Mouse (Mus musculus): ENCODE data around the gene Psen1. TPM values are rescaled to one million over a fixed set of nuclear protein-coding genes. Genes with fewer than 3 reads are reported as not detected.
A peak's percentile ranks its signal among the peaks of the same experiment; 100 is the strongest.

The Psen1 gene
- polyA plus RNA-seq, 1 experiment from 2014 or later = 63.5 TPM

DNA sequence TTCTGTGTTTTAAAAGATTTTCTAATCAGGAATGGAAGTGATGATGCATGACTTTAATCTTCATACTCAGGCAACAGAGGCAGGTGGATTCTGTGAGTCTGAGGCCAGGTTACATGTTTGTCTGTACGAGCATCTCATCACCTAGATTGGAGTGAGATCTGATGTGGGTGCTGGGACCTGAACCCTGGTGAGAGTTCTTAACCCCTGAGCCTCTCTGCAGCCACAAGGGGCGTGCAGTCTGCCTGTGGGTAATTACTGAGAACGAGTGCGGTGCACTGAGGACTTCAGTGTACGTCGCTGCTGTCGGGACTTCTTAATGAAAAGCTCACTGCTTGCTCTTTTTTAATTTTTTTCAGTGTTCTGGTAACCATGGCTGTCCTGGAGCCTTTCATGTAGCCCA lies 13.7 kb downstream of the Psen1 start:
- no peaks in the 10 kb centered on the region for H3K27me3 ChIP-seq

GRCm38 (mm10) chr12:83702796-83703195 lies 14.8 kb downstream of the Psen1 start:
- no peak overlapping the region for H3K27ac ChIP-seq
- no peaks in the 10 kb centered on the region for H3K9me3 ChIP-seq (replicated peaks)
- ATAC-seq (replicated peaks; ENCODE audit: low FRiP score) = no peak
- no peaks in the 10 kb centered on the region for H3K27me3 ChIP-seq
- H3K4me2 ChIP-seq = no peak overlapping the region
- 83% methylated on average over 4 of the region's 4 CpGs for WGBS
- H3K9ac ChIP-seq = no peak overlapping the region
- H3K4me1 ChIP-seq = peaks cover 21% of the 10 kb centered on the region
- H3K36me3 ChIP-seq = peaks cover 53% of the 10 kb centered on the region
- H3K4me3 ChIP-seq (replicated peaks) = no peak overlapping the region

More for the DNA sequence above, 13.7 kb downstream of the Psen1 start:
- H3K9me3 ChIP-seq (replicated peaks) = no peaks in the 10 kb centered on the region
- no peak overlapping the region for H3K27ac ChIP-seq
- H3K4me2 ChIP-seq = no peak overlapping the region
- WGBS = 87% methylated on average over 7 of the region's 7 CpGs
- peaks cover 25% of the 10 kb centered on the region for H3K4me1 ChIP-seq
- ATAC-seq (replicated peaks; ENCODE audit: low FRiP score) = no peak
- H3K36me3 ChIP-seq = peaks cover 48% of the 10 kb centered on the region
- no peak overlapping the region for H3K9ac ChIP-seq
- no peak overlapping the region for H3K4me3 ChIP-seq (replicated peaks)

DNA sequence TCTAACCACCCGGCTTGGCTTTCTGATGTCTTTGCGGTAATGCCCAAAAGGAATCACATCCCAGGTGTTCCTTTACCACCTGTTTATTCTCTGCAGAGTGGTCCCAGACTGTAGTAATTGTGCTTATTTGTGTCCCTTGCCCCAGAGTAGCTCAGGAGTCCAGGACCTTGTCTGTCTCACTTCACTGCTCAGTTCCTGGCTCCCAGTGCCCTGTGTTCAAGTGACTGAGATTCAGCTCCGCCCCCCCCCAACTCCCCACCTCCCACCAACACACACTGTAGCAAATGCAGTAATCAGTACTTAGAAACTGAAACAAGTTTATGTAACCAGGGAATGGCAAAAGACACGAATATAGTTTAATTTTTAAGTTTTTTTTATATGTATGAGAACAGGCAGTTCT lies 19.0 kb downstream of the Psen1 start:
- H3K27me3 ChIP-seq = no peaks in the 10 kb centered on the region
- WGBS = 60% methylated on average over 4 of the region's 4 CpGs
- H3K27ac ChIP-seq = no peak overlapping the region
- H3K4me3 ChIP-seq (replicated peaks) = no peak overlapping the region
- peaks cover 53% of the 10 kb centered on the region for H3K36me3 ChIP-seq
- peaks cover 4% of the 10 kb centered on the region; the same call in 1 of the 2 replicates for H3K4me1 ChIP-seq
- no peak for ATAC-seq (replicated peaks; ENCODE audit: low FRiP score)
- no peak overlapping the region for H3K4me2 ChIP-seq
- H3K9me3 ChIP-seq (replicated peaks) = no peaks in the 10 kb centered on the region
- no peak overlapping the region for H3K9ac ChIP-seq

DNA sequence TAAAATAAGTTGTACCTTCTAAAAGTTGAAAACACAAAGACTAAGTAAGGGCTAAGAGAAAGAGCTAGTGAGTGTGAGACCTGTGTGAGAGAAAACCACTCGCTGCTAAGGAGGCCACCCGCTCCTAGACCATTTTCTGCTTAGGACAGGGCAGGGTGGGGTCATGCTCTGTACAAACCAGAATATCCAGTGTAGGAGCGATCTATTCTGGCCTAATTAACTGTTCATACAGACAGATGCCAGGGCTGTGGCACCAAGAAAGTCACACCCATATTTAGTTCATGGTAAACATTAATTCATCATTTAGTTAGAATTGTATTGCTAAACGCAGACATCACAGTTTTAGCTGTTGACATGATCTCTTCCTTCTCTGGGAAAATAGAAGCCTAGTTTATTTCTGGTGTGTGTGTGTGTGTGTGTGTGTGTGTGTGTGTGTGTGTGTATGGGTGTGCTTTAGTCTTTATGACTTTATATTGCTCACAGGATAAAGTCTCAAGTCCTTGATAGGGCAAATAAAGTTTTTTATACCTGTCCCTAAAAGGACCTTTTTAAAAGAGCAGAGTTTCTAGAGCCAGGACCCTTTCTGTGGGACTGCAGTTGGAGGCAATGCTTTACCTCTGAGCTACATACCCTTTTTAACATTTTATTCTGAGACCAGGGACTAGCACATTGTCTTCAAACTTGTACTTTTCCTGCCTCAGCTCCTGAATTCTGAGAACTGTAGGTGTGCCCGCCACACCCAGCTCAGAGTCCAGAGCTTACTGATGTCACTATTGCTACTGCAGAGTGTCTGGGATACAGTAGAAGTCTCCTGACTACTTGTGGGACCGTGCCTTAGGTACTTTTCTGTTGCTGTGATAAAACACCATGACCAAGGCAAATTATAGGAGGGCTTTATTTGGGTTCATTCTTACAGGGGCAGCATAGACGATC lies 20.5 kb downstream of the Psen1 start:
- 88% methylated on average over 7 of the region's 7 CpGs for WGBS
- Histone ChIP-seq H3K36me3 (peaks cover 57% of the 10 kb centered on the region), H3K4me1 (peaks cover 4% of the 10 kb centered on the region; the same call in 1 of the 2 replicates), H3K4me2 (no peak overlapping the region), H3K4me3 (replicated peaks) (no peak overlapping the region), H3K9me3 (replicated peaks) (no peaks in the 10 kb centered on the region), H3K27me3 (no peaks in the 10 kb centered on the region), H3K9ac (no peak overlapping the region), H3K27ac (no peak overlapping the region)
- ATAC-seq (replicated peaks; ENCODE audit: low FRiP score) = no peak

GRCm38 (mm10) chr12:83709934-83710333 lies 22.0 kb downstream of the Psen1 start:
- no peak overlapping the region for H3K27ac ChIP-seq
- H3K4me3 ChIP-seq (replicated peaks) = no peak overlapping the region
- no peaks in the 10 kb centered on the region for H3K9me3 ChIP-seq (replicated peaks)
- peaks cover 66% of the 10 kb centered on the region for H3K36me3 ChIP-seq
- H3K4me2 ChIP-seq = no peak overlapping the region
- H3K4me1 ChIP-seq = peaks cover 4% of the 10 kb centered on the region; the same call in 1 of the 2 replicates
- no peak overlapping the region for H3K9ac ChIP-seq
- no peak for ATAC-seq (replicated peaks; ENCODE audit: low FRiP score)
- 87% methylated on average over 2 of the region's 2 CpGs for WGBS
- no peaks in the 10 kb centered on the region for H3K27me3 ChIP-seq

- no peaks in the 10 kb centered on the region for H3K27me3 ChIP-seq
- no peaks in the 10 kb centered on the region for H3K4me1 ChIP-seq
- no peak overlapping the region for H3K9ac ChIP-seq
- no peak for ATAC-seq (replicated peaks; ENCODE audit: low FRiP score)
- no peak overlapping the region for H3K4me2 ChIP-seq
- H3K27ac ChIP-seq = no peak overlapping the region
- no peak overlapping the region for H3K4me3 ChIP-seq (replicated peaks)
- H3K36me3 ChIP-seq = peaks cover 78% of the 10 kb centered on the region
- no peaks in the 10 kb centered on the region for H3K9me3 ChIP-seq (replicated peaks)
- WGBS = 46% methylated on average over 2 of the region's 2 CpGs
These were observed 25.8 kb downstream of the Psen1 start for GRCm38 (mm10) chr12:83713749-83714148.

DNA sequence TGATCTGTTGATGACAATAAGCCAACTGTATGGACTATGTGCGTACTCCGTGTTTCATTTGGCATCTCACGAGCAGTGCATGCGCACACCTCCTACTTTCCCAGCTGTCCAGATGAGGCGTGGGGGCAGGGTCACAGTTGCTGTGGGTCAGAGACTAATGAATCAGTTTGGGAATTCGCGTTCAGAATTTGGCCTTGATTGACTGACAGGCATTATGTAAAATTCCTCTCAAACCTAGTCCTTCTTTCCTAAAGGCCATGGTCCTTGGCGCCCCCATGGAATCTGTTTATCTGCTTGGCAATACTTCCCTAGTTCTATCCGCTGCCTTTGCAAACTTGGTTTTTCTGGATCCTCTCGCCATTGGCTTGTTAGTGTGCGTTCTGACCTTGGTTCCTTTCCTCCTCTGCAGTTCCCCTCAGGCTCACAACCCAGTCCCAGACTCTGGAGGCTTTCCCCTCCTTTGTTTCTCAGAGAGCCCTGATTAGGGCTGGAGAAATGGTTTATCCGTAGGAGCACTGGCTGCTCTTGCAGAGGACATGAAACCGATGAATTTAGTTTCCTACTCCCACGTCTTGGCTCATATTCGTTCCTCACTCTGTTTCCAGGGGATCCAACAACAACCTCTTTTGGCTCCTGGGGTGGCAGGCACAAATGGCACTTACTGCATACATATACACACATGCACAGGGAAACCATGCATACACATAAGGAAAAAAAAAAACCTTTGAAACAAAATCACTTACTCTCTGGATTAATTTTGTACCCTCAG lies 28.6 kb downstream of the Psen1 start:
- Histone ChIP-seq H3K4me1 (peaks cover 8% of the 10 kb centered on the region), H3K27me3 (no peaks in the 10 kb centered on the region), H3K9me3 (replicated peaks) (no peaks in the 10 kb centered on the region), H3K4me3 (replicated peaks) (no peak overlapping the region), H3K4me2 (no peak overlapping the region), H3K27ac (no peak overlapping the region), H3K9ac (no peak overlapping the region), H3K36me3 (peaks cover 88% of the 10 kb centered on the region)
- 83% methylated on average over 15 of the region's 15 CpGs for WGBS
- no peak for ATAC-seq (replicated peaks; ENCODE audit: low FRiP score)

DNA sequence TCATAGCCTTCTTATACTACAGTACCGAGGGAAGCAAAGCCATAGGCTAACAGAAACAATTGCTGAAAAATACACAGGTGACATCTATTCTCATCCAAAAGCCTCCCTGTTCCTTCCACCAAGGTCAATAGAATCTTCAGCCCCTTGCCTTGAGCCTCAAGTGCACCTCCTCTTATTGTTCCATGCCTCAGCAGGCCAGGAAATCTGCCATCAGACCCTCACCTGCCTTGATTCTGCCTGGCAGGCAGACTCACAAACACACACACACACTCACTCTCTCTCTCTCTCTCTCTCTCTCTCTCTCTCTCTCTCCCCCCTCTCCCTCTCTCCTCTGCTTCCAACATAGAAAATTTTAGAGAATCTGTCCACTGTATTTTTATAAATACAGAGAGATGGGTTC lies 31.5 kb downstream of the Psen1 start:
- Histone ChIP-seq H3K4me2 (no peak overlapping the region), H3K9me3 (replicated peaks) (no peaks in the 10 kb centered on the region), H3K36me3 (peaks cover 84% of the 10 kb centered on the region), H3K27me3 (no peaks in the 10 kb centered on the region), H3K4me3 (replicated peaks) (no peak overlapping the region), H3K27ac (no peak overlapping the region), H3K4me1 (peaks cover 8% of the 10 kb centered on the region), H3K9ac (no peak overlapping the region)
- no peak for ATAC-seq (replicated peaks; ENCODE audit: low FRiP score)
- WGBS = 96% methylated on average over 1 of the region's 1 CpGs

DNA sequence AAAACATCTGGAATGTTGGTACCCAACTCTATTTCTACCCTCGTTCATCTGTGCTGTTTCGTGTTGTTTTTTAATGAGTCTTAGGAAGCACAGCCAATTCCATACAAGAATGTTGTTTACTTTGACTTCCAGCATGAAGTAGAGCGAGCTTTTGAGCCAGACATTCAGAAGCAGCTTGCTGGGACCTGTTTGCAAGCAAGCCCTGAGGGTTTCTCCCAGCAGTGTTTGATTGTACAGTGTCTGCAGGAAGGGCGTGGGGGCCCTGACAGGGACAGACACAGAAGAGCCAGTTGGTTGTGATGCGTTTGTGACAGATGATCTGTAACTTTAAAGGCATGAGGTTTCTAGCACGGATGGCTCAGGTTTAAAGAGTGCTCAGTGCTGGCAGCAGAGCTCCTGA lies 33.3 kb downstream of the Psen1 start:
- H3K27ac ChIP-seq = peak overlapping the region; percentile 48
- peaks cover 13% of the 10 kb centered on the region for H3K4me1 ChIP-seq
- H3K27me3 ChIP-seq = no peaks in the 10 kb centered on the region
- WGBS = 52% methylated on average over 6 of the region's 6 CpGs
- no peak overlapping the region for H3K4me3 ChIP-seq (replicated peaks)
- H3K9ac ChIP-seq = no peak overlapping the region
- no peaks in the 10 kb centered on the region for H3K9me3 ChIP-seq (replicated peaks)
- H3K4me2 ChIP-seq = no peak overlapping the region
- H3K36me3 ChIP-seq = peaks cover 83% of the 10 kb centered on the region
- ATAC-seq (replicated peaks; ENCODE audit: low FRiP score) = no peak

DNA sequence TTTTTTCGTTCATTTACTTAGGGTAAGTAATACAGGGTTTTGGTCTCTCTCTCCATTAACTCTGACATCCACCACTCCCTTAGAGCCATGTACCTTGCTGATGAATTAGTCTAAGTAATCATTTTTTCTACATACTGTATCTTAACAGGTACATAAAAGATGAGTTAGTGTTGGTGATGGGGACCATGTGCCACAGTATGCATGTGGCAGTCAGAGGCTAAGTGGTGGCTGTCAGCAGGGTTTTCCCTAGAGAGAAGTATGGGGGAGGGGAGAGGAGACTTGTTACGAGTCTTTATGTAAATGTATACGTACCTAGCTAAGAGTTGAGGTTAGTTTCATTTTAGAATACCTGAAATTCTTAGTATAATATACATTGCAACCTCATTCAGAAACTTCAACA lies 35.1 kb downstream of the Psen1 start:
- no peak overlapping the region for H3K4me2 ChIP-seq
- no peak for ATAC-seq (replicated peaks; ENCODE audit: low FRiP score)
- H3K27me3 ChIP-seq = no peaks in the 10 kb centered on the region
- H3K4me1 ChIP-seq = peaks cover 16% of the 10 kb centered on the region
- no peaks in the 10 kb centered on the region for H3K9me3 ChIP-seq (replicated peaks)
- H3K4me3 ChIP-seq (replicated peaks) = no peak overlapping the region
- H3K9ac ChIP-seq = no peak overlapping the region
- no peak overlapping the region for H3K27ac ChIP-seq
- 77% methylated on average over 3 of the region's 3 CpGs for WGBS
- H3K36me3 ChIP-seq = peaks cover 82% of the 10 kb centered on the region

GRCm38 (mm10) chr12:83726510-83727308 lies 38.8 kb downstream of the Psen1 start:
- Histone ChIP-seq H3K4me2 (no peak overlapping the region), H3K9ac (no peak overlapping the region), H3K27me3 (no peaks in the 10 kb centered on the region), H3K27ac (peak overlapping the region; percentile 66), H3K36me3 (peaks cover 91% of the 10 kb centered on the region), H3K4me3 (replicated peaks) (no peak overlapping the region), H3K4me1 (peaks cover 7% of the 10 kb centered on the region; the same call in 1 of the 2 replicates), H3K9me3 (replicated peaks) (no peaks in the 10 kb centered on the region)
- WGBS = 56% methylated on average over 12 of the region's 12 CpGs
- ATAC-seq (replicated peaks; ENCODE audit: low FRiP score) = no peak; the same call in 1 of the 2 replicates

All from kidney, embryonic 15.5 days (tissue).